Mouse (Mus musculus) liver, adult (tissue): ENCODE data around the gene Sult1d1.

Source experiments
- GATA4 ChIP-seq: IDR thresholded peaks from 2 replicates; pipeline ENCODE4 v1.6.1; 2014; ENCODE audit warnings: mild to moderate bottlenecking, low read length; ENCODE audit not compliant: insufficient replicate concordance

The Sult1d1 gene

DNA sequence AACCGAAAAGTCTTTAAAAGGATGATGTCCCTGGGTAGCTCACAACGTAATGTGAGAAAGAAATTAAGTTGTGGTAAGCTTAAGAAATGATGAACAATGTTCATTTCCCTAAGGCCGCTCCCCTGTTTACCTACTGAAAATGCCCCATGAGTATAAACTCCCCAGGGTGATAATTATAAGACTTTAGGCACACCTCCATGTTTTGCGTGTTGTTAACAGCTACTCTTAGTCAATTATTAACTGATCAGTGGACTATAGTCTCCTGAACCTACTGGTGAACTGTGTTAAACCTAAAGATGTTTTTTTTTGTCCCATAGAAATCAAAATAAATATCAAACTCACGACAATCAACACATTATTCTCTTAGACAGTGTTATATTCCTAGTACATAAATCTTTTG is at the start of gene Sult1d1:
Gene Sult1d1, minus strand, starts transcription at position 183 of the 400 bp plus-strand sequence.
- no peak for TF ChIP-seq GATA4

DNA sequence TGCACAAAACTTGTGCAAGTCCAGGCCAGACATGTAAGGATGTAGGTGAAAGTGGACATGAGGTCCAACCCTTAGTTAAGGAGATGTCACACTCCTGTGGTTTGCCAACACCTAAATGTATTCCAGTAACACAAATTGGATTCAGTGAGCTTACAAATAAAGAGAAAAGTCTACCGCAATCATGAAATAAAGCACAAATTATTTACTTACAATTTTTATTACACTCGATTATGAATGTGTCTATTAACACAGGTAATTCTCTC is 46.2 kb upstream of the Sult1d1 start:
- TF ChIP-seq GATA4 = no peak

DNA sequence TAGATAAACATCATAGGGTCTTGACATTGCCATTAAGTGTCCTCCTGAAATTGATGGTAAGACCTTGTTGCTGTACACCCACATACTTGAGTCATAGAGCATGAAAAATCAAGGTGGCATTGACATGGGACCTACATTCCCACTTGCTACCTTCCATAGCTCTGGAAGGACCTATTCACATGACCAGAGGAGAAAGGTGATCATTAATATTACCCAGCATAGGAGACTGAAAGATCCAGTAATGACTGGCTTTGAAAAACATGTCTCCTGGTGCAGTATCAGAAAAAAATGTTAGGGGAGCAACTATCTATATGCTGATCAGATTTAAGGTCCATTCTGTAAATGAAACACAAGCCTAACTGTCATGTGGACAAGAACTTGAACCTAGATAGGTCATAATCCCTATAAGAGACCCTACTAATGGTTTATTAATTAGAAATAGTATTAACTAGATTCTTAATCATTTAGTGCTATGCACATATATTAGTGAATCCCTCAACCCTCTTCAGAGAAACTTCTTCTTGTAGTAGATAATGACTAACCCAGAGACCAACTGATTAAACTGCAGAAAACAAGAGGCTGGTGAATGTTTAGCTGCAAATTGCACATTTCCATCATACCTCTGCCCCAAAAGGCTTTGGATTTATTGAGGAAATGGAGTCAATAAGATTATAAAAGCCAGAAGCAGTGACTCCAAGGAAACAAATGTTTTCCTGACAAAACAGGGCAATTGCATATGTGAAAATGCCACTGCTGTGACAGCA is 45.7 kb upstream of the Sult1d1 start:
- no peak for TF ChIP-seq GATA4

DNA sequence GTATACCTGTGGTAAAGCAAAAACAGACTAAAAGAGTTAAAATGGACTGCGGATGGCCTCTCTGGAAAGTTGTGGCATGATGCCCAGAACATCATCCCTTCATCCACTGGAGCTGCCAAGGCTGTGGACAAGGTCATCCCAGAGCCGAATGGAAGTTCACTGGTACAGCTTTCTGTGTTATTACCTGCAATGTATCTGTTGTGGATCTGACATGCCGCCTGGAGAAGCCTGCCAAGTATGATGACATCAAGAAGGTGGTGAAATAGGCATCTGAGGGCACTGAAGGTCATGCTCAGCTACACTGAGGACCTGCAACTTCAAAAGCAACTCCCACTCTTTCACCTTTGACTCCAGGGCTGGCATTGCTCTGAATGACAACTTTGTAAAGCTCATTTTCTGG is 32.2 kb upstream of the Sult1d1 start:
- TF ChIP-seq GATA4 = no peak

DNA sequence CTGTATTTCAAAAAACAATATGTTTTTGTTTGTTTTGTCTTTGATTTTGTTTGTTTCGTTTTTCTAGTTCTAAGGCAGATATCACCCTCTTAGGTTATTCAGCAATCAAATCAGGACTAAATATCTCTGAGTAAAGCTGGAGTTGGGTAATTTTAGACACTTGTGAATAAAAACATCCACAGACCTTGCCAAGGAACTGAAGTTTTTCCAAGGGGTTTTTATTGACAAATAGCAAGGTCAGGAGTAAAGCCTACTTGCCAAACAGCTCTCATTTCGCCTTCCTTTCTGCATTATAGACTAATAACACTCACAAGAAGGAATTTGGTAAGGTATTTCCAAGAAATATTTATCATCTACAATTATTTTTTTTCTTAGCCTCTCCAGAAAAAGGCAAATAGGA is 29.1 kb upstream of the Sult1d1 start:
- no peak for TF ChIP-seq GATA4

DNA sequence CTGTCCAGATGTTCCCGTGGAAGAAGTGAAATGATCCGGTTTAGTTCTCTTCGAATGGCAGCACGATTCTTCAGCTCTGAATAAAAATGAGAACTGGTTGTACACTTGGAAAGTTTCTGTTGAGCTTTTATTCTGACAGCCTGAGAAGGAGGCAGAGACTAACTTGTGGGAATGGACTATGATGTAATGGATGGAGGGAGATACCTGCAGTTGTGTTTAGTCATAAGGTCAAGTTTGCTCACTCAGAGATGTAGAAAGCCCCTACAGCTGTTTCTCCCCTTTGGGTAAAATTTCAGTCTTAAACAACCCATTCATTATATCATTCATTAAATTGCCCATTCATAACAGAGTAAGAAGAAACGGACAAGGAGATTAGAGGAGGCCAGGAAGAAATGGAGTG is 22.7 kb upstream of the Sult1d1 start, which contains the start of gene Sult1e1:
Gene Sult1e1, minus strand, starts transcription at position 101 of the 400 bp plus-strand sequence.
- TF ChIP-seq GATA4 = no peak

DNA sequence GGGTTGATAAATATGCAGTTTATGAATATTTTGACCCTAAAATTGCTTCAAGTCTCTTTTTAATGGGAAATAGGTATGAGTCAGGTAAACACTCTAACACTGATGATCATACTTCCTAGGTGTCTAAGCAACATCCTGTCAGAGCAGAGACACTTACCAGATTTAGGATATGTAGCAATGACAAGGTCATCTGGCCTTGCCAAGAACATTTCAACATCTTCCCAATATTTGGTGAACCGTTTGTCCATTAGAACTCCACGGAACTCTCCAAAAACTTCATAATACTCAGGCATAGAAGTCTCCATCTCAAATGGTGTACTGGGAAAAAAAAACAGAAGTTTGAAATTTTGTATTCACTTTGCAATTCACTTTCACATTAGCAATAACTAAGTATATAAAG is 21.1 kb upstream of the Sult1d1 start:
- no peak for TF ChIP-seq GATA4

DNA sequence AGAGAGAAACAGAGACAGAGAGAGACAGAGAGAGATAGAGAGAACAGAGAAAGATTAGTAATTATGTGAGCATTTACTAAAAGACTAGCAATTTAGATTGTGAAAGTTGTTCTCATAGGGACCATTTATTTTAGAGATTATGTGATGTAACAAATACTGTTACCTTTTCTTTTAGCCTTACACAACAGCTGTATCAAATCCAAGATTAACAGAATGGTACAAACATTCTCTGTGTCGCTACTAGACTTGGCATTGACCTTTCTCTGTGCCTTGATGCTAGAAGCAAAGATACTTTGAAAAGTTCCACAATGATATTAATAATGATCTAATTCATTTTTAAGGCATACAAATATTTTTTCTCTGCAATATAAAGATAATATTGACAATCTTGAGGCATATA is 11.6 kb upstream of the Sult1d1 start:
- no peak for TF ChIP-seq GATA4

DNA sequence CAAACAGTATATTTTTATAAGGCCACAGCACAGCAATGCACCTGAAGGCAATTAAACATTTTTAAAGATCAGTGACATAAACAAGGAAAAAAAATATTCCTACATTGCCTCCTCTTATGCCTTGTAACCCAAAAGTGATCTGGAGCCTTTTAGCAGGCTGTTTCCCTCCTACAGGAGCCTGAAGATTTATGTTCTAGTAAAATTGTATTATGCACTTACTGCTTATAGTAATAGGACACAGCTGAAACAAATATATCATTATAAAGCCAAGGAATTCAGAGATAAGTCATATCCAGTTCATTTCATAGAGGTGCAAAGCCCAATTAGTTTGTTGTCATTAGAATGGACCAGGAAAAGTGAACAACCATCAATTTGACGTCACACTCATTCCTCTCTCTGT is 5.3 kb upstream of the Sult1d1 start:
- no peak for TF ChIP-seq GATA4

DNA sequence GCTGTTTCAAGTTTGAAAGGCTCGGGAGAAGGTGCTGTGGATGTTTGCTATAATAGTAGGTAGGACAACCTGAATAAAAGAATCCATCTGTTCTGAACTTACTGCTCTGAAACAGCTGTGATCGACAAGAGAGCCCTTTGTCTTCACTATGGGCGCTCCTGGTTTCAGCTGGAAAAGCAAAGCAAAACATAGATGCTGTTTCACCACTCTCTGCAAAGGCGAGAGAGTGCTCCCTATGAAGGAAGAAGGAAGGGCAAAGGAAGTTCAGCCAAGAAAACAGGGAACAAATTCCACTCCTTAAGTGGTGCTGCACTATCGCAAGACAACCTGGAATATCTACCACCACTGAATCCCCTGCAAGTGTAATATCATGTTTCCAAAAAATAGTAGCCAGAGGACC is 4.7 kb upstream of the Sult1d1 start:
- no peak for TF ChIP-seq GATA4

DNA sequence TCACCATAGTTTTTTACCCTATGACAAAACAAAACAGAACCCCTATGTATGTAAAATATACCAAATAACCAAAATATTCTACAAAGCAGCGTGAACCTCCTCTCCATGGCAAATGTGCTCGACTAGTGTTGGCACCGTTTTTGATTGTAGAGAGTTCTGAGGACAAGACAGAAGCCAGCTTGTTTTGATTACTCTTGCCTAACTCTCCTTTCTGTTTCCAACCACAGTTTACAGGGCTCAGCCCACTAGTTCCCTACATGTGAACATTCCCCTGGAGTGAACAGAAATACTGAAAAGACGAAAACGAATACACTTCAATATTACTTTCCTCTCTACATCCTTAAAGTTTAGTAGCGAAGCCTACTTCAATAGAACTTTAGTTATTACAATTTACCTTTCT is 4.0 kb upstream of the Sult1d1 start:
- no peak for TF ChIP-seq GATA4

DNA sequence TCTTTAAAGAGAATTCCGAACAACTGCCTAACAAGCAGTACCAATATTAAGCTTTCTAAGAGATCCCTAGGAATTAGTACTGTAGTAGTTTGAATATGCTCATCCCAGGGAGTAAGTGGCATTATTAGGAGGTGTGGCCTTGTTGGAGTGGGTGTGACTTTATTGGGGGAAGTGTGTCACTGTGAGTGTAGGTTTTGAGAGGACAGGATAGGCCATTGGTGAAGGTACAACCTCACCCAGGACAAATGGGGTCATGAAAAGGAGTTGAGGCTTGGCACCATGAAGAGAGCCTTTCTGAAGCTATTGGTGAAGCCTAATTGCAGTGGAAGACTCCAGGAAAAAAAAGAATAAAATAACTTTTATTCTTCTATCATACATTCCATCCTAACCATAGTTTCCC is 1.5 kb downstream of the Sult1d1 start:
- no peak for TF ChIP-seq GATA4

DNA sequence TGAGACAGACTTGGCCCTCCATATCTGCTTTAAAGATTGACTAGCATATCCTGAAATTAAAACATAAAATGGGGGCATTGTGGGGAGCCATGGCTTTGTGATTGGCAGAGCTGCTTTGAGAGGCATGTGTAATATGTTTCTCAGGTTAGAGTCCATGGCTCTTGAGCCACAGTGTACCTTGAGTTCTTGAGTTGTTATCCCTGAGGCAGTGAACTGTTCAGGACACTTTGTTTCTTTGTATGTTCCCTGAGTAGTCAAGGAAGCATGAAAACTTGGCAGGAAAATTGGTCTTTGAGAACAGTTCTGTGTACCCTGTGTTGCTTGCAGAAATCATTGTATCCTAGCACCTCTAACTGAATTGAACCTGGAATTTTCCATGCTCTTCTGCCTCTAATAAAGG is 5.9 kb downstream of the Sult1d1 start:
- TF ChIP-seq GATA4 = no peak

DNA sequence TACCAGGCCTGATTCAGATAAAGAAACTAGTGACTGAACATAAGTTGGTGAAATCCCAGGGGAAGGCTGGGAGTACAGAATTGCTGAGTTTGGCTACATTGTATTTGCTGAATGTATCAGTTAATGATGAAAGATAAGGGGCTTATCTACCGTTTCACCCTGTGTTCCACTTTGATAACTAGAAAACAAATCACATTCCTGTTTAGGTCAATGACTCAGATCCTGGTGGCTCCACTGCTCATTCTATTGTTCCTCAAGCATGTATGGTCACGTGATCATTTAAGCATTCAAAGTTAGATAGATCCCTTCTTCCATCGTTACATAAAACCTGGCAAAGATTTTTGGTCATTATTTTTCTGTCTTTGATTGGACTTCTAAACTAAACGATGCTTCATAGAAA is 6.3 kb downstream of the Sult1d1 start:
- no peak for TF ChIP-seq GATA4

DNA sequence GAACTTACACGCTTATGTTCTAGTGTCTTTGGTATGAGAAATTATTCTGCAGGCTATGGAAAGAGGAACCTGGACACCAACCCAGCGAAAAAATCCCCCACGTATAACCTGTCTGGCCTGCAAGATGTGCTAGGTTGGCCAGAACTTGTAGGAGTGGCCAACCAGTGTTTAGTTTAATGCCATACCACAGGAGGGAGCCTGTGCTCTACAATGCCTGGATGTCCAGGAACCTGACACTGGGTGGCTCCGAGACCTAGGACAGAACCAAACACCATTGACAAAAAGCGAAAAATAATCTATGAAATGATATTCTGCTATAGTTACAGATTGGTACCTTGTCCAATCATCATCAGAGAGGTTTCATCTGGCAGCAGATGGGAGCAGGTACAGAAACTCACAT is 8.7 kb downstream of the Sult1d1 start:
- no peak for TF ChIP-seq GATA4

DNA sequence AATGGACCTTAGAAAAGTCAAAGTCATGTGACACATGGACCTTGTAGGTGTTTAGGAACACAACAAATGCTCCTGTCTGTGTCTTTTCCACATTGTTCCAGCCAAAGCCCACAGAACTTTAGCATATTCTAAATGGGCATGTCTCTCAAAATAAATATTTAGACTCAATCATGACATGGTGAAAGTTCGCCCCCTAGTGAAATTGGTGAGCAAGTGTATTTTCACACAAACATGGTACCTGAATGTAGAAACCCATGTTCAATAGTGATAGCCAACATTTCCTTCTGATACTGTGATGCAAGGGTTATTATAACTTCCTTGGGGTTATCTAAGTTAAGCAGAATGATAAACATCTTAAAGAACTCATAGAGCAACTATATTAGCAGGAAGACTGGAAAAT is 17.9 kb downstream of the Sult1d1 start:
- TF ChIP-seq GATA4 = no peak

DNA sequence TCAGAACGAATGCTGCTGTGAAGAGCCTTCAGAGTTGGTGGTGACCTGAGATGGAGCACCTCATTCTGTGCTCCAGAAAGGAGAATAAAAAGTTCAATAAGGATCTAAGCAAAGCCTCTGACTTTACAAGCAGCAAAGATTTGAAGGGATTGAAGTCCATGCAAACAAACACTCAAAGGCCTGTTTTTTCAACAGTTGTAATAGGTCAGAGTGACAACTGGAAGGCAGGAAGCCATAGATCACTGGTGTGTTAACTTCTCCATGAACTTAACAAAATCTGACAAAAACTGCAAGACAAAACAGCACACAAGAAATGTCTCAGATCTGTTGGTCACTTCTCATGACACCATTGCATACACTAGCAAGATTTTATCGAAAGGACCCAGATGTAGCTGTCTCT is 30.7 kb downstream of the Sult1d1 start, which contains the start of gene Sult1b1:
Gene Sult1b1, minus strand, starts transcription at position 85 of the 400 bp plus-strand sequence.
- TF ChIP-seq GATA4 = no peak
